Mouse (Mus musculus) stomach, postnatal 0 days (tissue): Measurements from ENCODE around the gene Skiv2l.

Source experiments
- CTCF ChIP-seq: IDR thresholded peaks from 2 replicates; pipeline ENCODE4 v1.5.1; 2016; ENCODE audit warnings: antibody characterized with exemption, low read depth, mild to moderate bottlenecking, moderate library complexity
- EP300 ChIP-seq: optimal IDR thresholded peaks from 2 replicates; pipeline ENCODE3; 2016; ENCODE audit warnings: antibody characterized with exemption

DNA sequence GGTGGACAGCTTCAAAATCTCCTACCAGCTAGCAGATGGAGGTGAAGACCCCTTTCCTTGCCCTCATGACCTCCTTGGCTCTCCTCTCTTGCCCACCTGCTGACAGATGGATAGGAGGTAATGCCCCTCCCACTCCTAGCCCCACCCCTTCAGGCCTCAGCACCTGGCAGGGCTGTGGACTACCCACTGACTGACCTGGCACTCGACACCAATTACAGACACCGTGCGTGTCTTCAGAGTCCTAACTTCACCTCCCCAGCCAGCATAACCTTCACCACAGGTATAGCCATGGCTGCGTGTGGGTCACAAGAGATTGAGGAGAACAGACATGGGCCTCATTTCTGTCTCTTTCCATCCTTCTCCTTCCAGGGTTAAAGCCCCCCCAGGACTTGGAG lies 50.5 kb downstream of the Skiv2l start:
- TF ChIP-seq CTCF (no peak), EP300 (no peak)
